Mouse (Mus musculus): ENCODE data around the gene Colgalt2.

Colgalt2 gene

GRCm38 (mm10) chr1:152492258-152492657 is 92.6 kb downstream of the Colgalt2 start:
- DNase-seq (ENCODE audit: low spot score in 2 of 2) = no peak

- no peak for DNase-seq (ENCODE audit: low spot score in 2 of 2)
These were observed 97.2 kb downstream of the Colgalt2 start for GRCm38 (mm10) chr1:152496831-152497230.

GRCm38 (mm10) chr1:152497581-152497980 is 98.0 kb downstream of the Colgalt2 start:
- no peak for DNase-seq (ENCODE audit: low spot score in 2 of 2)

GRCm38 (mm10) chr1:152499802-152500201 is 100.2 kb downstream of the Colgalt2 start:
- no peak for DNase-seq (ENCODE audit: low spot score in 2 of 2)

- no peak for DNase-seq (ENCODE audit: low spot score in 2 of 2)
These were observed 106.5 kb downstream of the Colgalt2 start for GRCm38 (mm10) chr1:152506175-152506574.

GRCm38 (mm10) chr1:152506726-152507125 is 107.1 kb downstream of the Colgalt2 start:
- no peak for DNase-seq (ENCODE audit: low spot score in 2 of 2)

- DNase-seq (ENCODE audit: low spot score in 2 of 2) = no peak
These were observed 109.0 kb downstream of the Colgalt2 start for GRCm38 (mm10) chr1:152508481-152509220.

- no peak for DNase-seq (ENCODE audit: low spot score in 2 of 2)
These were observed 111.6 kb downstream of the Colgalt2 start for GRCm38 (mm10) chr1:152511237-152511636.

- DNase-seq (ENCODE audit: low spot score in 2 of 2) = no peak
These were observed 114.6 kb downstream of the Colgalt2 start for GRCm38 (mm10) chr1:152514256-152514655.

- DNase-seq (ENCODE audit: low spot score in 2 of 2) = no peak
These were observed 117.5 kb downstream of the Colgalt2 start for GRCm38 (mm10) chr1:152517057-152517570.

- DNase-seq (ENCODE audit: low spot score in 2 of 2) = no peak
These were observed 119.3 kb downstream of the Colgalt2 start for GRCm38 (mm10) chr1:152518971-152519370.

- peak; percentile 61 to 78 for DNase-seq (ENCODE audit: low spot score in 2 of 2)
These were observed 121.4 kb downstream of the Colgalt2 start for GRCm38 (mm10) chr1:152520798-152521575.

GRCm38 (mm10) chr1:152522226-152522625 is 122.6 kb downstream of the Colgalt2 start:
- DNase-seq (ENCODE audit: low spot score in 2 of 2) = peak; percentile 59 to 75

- DNase-seq (ENCODE audit: low spot score in 2 of 2) = no peak
These were observed 123.7 kb downstream of the Colgalt2 start for GRCm38 (mm10) chr1:152523292-152523691.

GRCm38 (mm10) chr1:152524098-152524892 is 124.7 kb downstream of the Colgalt2 start:
- peak in 1 of 2 experiments; percentile 62 for DNase-seq (ENCODE audit: low spot score in 2 of 2)

GRCm38 (mm10) chr1:152524987-152525648 is 125.5 kb downstream of the Colgalt2 start:
- DNase-seq (ENCODE audit: low spot score in 2 of 2) = peak; percentile 81 to 82

- DNase-seq (ENCODE audit: low spot score in 2 of 2) = no peak
These were observed 126.5 kb downstream of the Colgalt2 start for GRCm38 (mm10) chr1:152526154-152526553.

- DNase-seq (ENCODE audit: low spot score in 2 of 2) = no peak
These were observed 128.6 kb downstream of the Colgalt2 start for GRCm38 (mm10) chr1:152528214-152528613.

GRCm38 (mm10) chr1:152528778-152529177 is 129.1 kb downstream of the Colgalt2 start:
- no peak for DNase-seq (ENCODE audit: low spot score in 2 of 2)

- DNase-seq (ENCODE audit: low spot score in 2 of 2) = no peak
These were observed 131.9 kb downstream of the Colgalt2 start for GRCm38 (mm10) chr1:152531498-152531897.

GRCm38 (mm10) chr1:152534531-152534930 is 134.9 kb downstream of the Colgalt2 start:
- DNase-seq (ENCODE audit: low spot score in 2 of 2) = no peak

All from right cerebral cortex, postnatal 10 days (tissue).